Mouse (Mus musculus): Measurements from ENCODE around the gene Gm10974. TPM values are rescaled to one million over a fixed set of nuclear protein-coding genes. Genes with fewer than 3 reads are reported as not detected.
A peak's percentile ranks its signal among the peaks of the same experiment; 100 is the strongest.

Gm10974 gene
- polyA plus RNA-seq, 1 experiment from 2014 or later: not detected

GRCm38 (mm10) chr7:66359044-66359443 lies 6.7 kb upstream of the Gm10974 start:
- Histone ChIP-seq H3K9me3 (replicated peaks) (peaks cover 11% of the 10 kb centered on the region), H3K36me3 (peaks cover 19% of the 10 kb centered on the region), H3K9ac (no peak overlapping the region), H3K4me2 (no peak overlapping the region), H3K27ac (no peak overlapping the region), H3K4me3 (replicated peaks) (no peak overlapping the region), H3K4me1 (replicated peaks) (peaks cover 24% of the 10 kb centered on the region), H3K27me3 (no peaks in the 10 kb centered on the region)
- DNase-seq (peak; percentile 8), ATAC-seq (ENCODE audit: low read depth) (no peak)
- 66% methylated on average over 4 of the region's 4 CpGs for WGBS (ENCODE audit: insufficient replicate concordance)

- no peak for ATAC-seq (ENCODE audit: low read depth)
- H3K27ac ChIP-seq: no peak overlapping the region
- peaks cover 11% of the 10 kb centered on the region for H3K9me3 ChIP-seq (replicated peaks)
- no peaks in the 10 kb centered on the region for H3K27me3 ChIP-seq
- H3K36me3 ChIP-seq: peaks cover 22% of the 10 kb centered on the region
- H3K4me2 ChIP-seq: no peak overlapping the region
- H3K9ac ChIP-seq: no peak overlapping the region
- 81% methylated on average over 11 of the region's 11 CpGs for WGBS (ENCODE audit: insufficient replicate concordance)
- no peak overlapping the region for H3K4me3 ChIP-seq (replicated peaks)
- H3K4me1 ChIP-seq (replicated peaks): peaks cover 8% of the 10 kb centered on the region
- DNase-seq: no peak
These were observed 1.2 kb upstream of the Gm10974 start for GRCm38 (mm10) chr7:66364491-66364890.

GRCm38 (mm10) chr7:66365411-66365810 lies 294 bp upstream of the Gm10974 start:
- WGBS (ENCODE audit: insufficient replicate concordance): 47% methylated on average over 2 of the region's 2 CpGs
- Histone ChIP-seq H3K27me3 (no peaks in the 10 kb centered on the region), H3K4me3 (replicated peaks) (no peak overlapping the region), H3K4me2 (no peak overlapping the region), H3K4me1 (replicated peaks) (peaks cover 16% of the 10 kb centered on the region), H3K27ac (no peak overlapping the region), H3K36me3 (peaks cover 16% of the 10 kb centered on the region), H3K9ac (no peak overlapping the region), H3K9me3 (replicated peaks) (peaks cover 10% of the 10 kb centered on the region)
- DNase-seq (no peak), ATAC-seq (ENCODE audit: low read depth) (no peak)

GRCm38 (mm10) chr7:66369071-66369933 lies 3.6 kb downstream of the Gm10974 start:
- peaks cover 19% of the 10 kb centered on the region for H3K4me1 ChIP-seq (replicated peaks)
- ATAC-seq (ENCODE audit: low read depth) (no peak), DNase-seq (no peak)
- no peaks in the 10 kb centered on the region for H3K9me3 ChIP-seq (replicated peaks)
- H3K9ac ChIP-seq: no peak overlapping the region
- H3K27me3 ChIP-seq: no peaks in the 10 kb centered on the region
- H3K27ac ChIP-seq: peak overlapping the region; percentile 45
- no peak overlapping the region for H3K4me2 ChIP-seq
- 70% methylated on average over 5 of the region's 5 CpGs for WGBS (ENCODE audit: insufficient replicate concordance)
- H3K4me3 ChIP-seq (replicated peaks): no peak overlapping the region
- H3K36me3 ChIP-seq: peaks cover 3% of the 10 kb centered on the region; the same call in 1 of the 2 replicates

GRCm38 (mm10) chr7:66369934-66370445 lies 4.3 kb downstream of the Gm10974 start:
- Histone ChIP-seq H3K9me3 (replicated peaks) (no peaks in the 10 kb centered on the region), H3K36me3 (no peaks in the 10 kb centered on the region), H3K4me3 (replicated peaks) (no peak overlapping the region), H3K27ac (peak overlapping the region; percentile 62), H3K9ac (no peak overlapping the region), H3K27me3 (no peaks in the 10 kb centered on the region), H3K4me1 (replicated peaks) (peaks cover 19% of the 10 kb centered on the region), H3K4me2 (no peak overlapping the region)
- no peak for ATAC-seq (ENCODE audit: low read depth)
- 55% methylated on average over 5 of the region's 5 CpGs for WGBS (ENCODE audit: insufficient replicate concordance)
- DNase-seq: no peak

- Histone ChIP-seq H3K9me3 (replicated peaks) (no peaks in the 10 kb centered on the region), H3K4me3 (replicated peaks) (no peak overlapping the region), H3K4me1 (replicated peaks) (peaks cover 19% of the 10 kb centered on the region), H3K27ac (0 out of 2 replicates have a peak overlapping the region, but pooled peaks have one; percentile 0), H3K27me3 (no peaks in the 10 kb centered on the region), H3K36me3 (no peaks in the 10 kb centered on the region), H3K9ac (no peak overlapping the region), H3K4me2 (no peak overlapping the region)
- WGBS (ENCODE audit: insufficient replicate concordance): 64% methylated on average over 6 of the region's 6 CpGs
- DNase-seq: no peak
- no peak for ATAC-seq (ENCODE audit: low read depth)
These were observed 5.3 kb downstream of the Gm10974 start for GRCm38 (mm10) chr7:66370970-66371369.

- Histone ChIP-seq H3K9me3 (replicated peaks) (no peaks in the 10 kb centered on the region), H3K27ac (no peak overlapping the region), H3K4me3 (replicated peaks) (no peak overlapping the region), H3K4me2 (no peak overlapping the region), H3K4me1 (replicated peaks) (peaks cover 19% of the 10 kb centered on the region), H3K36me3 (no peaks in the 10 kb centered on the region), H3K9ac (no peak overlapping the region), H3K27me3 (no peaks in the 10 kb centered on the region)
- ATAC-seq (ENCODE audit: low read depth): no peak
- 74% methylated on average over 3 of the region's 3 CpGs for WGBS (ENCODE audit: insufficient replicate concordance)
- no peak for DNase-seq
These were observed 7.7 kb downstream of the Gm10974 start for GRCm38 (mm10) chr7:66373391-66373790.

- no peaks in the 10 kb centered on the region for H3K27me3 ChIP-seq
- ATAC-seq (ENCODE audit: low read depth): no peak
- H3K9ac ChIP-seq: no peak overlapping the region
- no peak overlapping the region for H3K4me2 ChIP-seq
- H3K4me1 ChIP-seq (replicated peaks): peaks cover 3% of the 10 kb centered on the region; the same call in 1 of the 2 replicates
- peaks cover 3% of the 10 kb centered on the region; the same call in 1 of the 2 replicates for H3K36me3 ChIP-seq
- DNase-seq: no peak
- no peak overlapping the region for H3K27ac ChIP-seq
- WGBS (ENCODE audit: insufficient replicate concordance): 65% methylated on average over 4 of the region's 4 CpGs
- no peaks in the 10 kb centered on the region for H3K9me3 ChIP-seq (replicated peaks)
- no peak overlapping the region for H3K4me3 ChIP-seq (replicated peaks)
These were observed 10.0 kb downstream of the Gm10974 start for GRCm38 (mm10) chr7:66375736-66376135.

- no peak overlapping the region for H3K4me2 ChIP-seq
- H3K9me3 ChIP-seq (replicated peaks): no peaks in the 10 kb centered on the region
- H3K4me1 ChIP-seq (replicated peaks): no peaks in the 10 kb centered on the region; the same call in 1 of the 2 replicates
- H3K27me3 ChIP-seq: no peaks in the 10 kb centered on the region
- ATAC-seq (ENCODE audit: low read depth) (no peak), DNase-seq (no peak)
- no peak overlapping the region for H3K4me3 ChIP-seq (replicated peaks)
- 74% methylated on average over 10 of the region's 10 CpGs for WGBS (ENCODE audit: insufficient replicate concordance)
- H3K27ac ChIP-seq: no peak overlapping the region
- H3K9ac ChIP-seq: no peak overlapping the region
- peaks cover 5% of the 10 kb centered on the region; the same call in 1 of the 2 replicates for H3K36me3 ChIP-seq
These were observed 10.9 kb downstream of the Gm10974 start for GRCm38 (mm10) chr7:66376560-66376959.

- Histone ChIP-seq H3K4me1 (replicated peaks) (peaks cover 43% of the 10 kb centered on the region), H3K27me3 (0 out of 2 replicates have a peak, but pooled peaks cover 4% of the 10 kb centered on the region), H3K27ac (no peak overlapping the region), H3K4me2 (no peak overlapping the region), H3K9me3 (replicated peaks) (no peaks in the 10 kb centered on the region), H3K9ac (no peak overlapping the region), H3K4me3 (replicated peaks) (no peak overlapping the region), H3K36me3 (0 out of 2 replicates have a peak, but pooled peaks cover 5% of the 10 kb centered on the region)
- ATAC-seq (ENCODE audit: low read depth) (no peak), DNase-seq (no peak)
- WGBS (ENCODE audit: insufficient replicate concordance): 53% methylated on average over 5 of the region's 5 CpGs
These were observed 18.5 kb downstream of the Gm10974 start for GRCm38 (mm10) chr7:66384213-66384612.

- DNase-seq (no peak), ATAC-seq (ENCODE audit: low read depth) (no peak)
- WGBS (ENCODE audit: insufficient replicate concordance): 73% methylated on average over 8 of the region's 8 CpGs
- Histone ChIP-seq H3K4me1 (replicated peaks) (peaks cover 43% of the 10 kb centered on the region), H3K27me3 (0 out of 2 replicates have a peak, but pooled peaks cover 4% of the 10 kb centered on the region), H3K9ac (no peak overlapping the region), H3K27ac (no peak overlapping the region), H3K4me2 (no peak overlapping the region), H3K4me3 (replicated peaks) (no peak overlapping the region), H3K9me3 (replicated peaks) (no peaks in the 10 kb centered on the region), H3K36me3 (0 out of 2 replicates have a peak, but pooled peaks cover 5% of the 10 kb centered on the region)
These were observed 19.2 kb downstream of the Gm10974 start for GRCm38 (mm10) chr7:66384891-66385290.
